Comparison of ENCODE assay signal across 8 mouse cellular contexts in genomic region chr6:119417354-119417753, GRCm38 (mm10). TPM values are rescaled to one million over a fixed set of nuclear protein-coding genes. Genes with fewer than 3 reads are reported as not detected.
DNase-seq lines count a peak whose midpoint lies in the region; ATAC-seq and TF ChIP-seq lines count a peak whose summit lies in the region.

Adipor2 (minus strand) TSS chr6:119417704.

- no peaks in the 10 kb centered on the region for H3K79me2 ChIP-seq in MEL (ENCODE audit: control insufficient read depth, insufficient read depth, low read length, poor library complexity)

- no peak for TF ChIP-seq POLR2A in MEL (IDR thresholded peaks at IDR 0.05; ENCODE audit: control insufficient read depth in 1 of 2, insufficient read depth in 1 of 2, low read depth in 1 of 2, low read length in 2 of 2, poor library complexity in 1 of 2)
- no peak; the same call in 1 of the 2 replicates for TF ChIP-seq POLR2A in small intestine, adult 2 months (IDR thresholded peaks at IDR 0.05; ENCODE audit: low read depth, low read length)

- H3K36me3 ChIP-seq in MEL (ENCODE audit: control insufficient read depth in 1 of 2, insufficient read depth in 2 of 2, low read length in 2 of 2) = peaks cover 0 to 4% of the 10 kb centered on the region in 2 experiments; a peak in 1 of 4 replicates
- H3K36me3 ChIP-seq in hindbrain, embryonic 14.5 days (replicated peaks; ENCODE audit: control insufficient read depth, insufficient read depth) = no peaks in the 10 kb centered on the region
- 0 out of 2 replicates have a peak, but pooled peaks cover 2% of the 10 kb centered on the region for H3K36me3 ChIP-seq in small intestine, adult 2 months (ENCODE audit: control insufficient read depth, insufficient read depth, low read length)

- H3K27ac ChIP-seq in MEL (ENCODE audit: control insufficient read depth, low read depth, low read length) = no peak within 1 kb of the TSS
- H3K27ac ChIP-seq in gastrocnemius, adult 2 months = peak within 1 kb of the TSS; percentile 80
- 0 out of 2 replicates have a peak within 1 kb of the TSS, but pooled peaks have one; percentile 38 for H3K27ac ChIP-seq in hindbrain, embryonic 14.5 days
- H3K27ac ChIP-seq in small intestine, adult 2 months (ENCODE audit: insufficient read depth, low read depth, low read length) = peak within 1 kb of the TSS; percentile 76

- TF ChIP-seq CTCF in MEL (IDR thresholded peaks at IDR 0.05 in 2 of 3, conservative IDR thresholded peaks at IDR 0.05 in 1 of 3; ENCODE audit: control insufficient read depth in 1 of 3, insufficient read depth in 1 of 3, low read depth in 2 of 3, low read length in 3 of 3, poor library complexity in 1 of 3, severe bottlenecking in 1 of 3) = no peak
- TF ChIP-seq CTCF in gastrocnemius, adult 2 months (IDR thresholded peaks at IDR 0.05) = no peak
- no peak for TF ChIP-seq CTCF in small intestine, adult 2 months (IDR thresholded peaks at IDR 0.05; ENCODE audit: extremely low read depth, insufficient read length, insufficient replicate concordance, low read depth, low read length)

- H3K4me3 ChIP-seq in MEL (ENCODE audit: control insufficient read depth in 1 of 2, insufficient read depth in 1 of 2, low read depth in 2 of 2, low read length in 2 of 2) = peak within 1 kb of the TSS; percentile 44 to 94
- peak within 1 kb of the TSS; percentile 77 for H3K4me3 ChIP-seq in gastrocnemius, adult 2 months
- H3K4me3 ChIP-seq in hindbrain, embryonic 14.5 days (replicated peaks; ENCODE audit: low read length) = no peak within 1 kb of the TSS
- H3K4me3 ChIP-seq in small intestine, adult 2 months (ENCODE audit: low read depth, low read length) = peak within 1 kb of the TSS; percentile 60

- TF ChIP-seq RAD21 in MEL (IDR thresholded peaks at IDR 0.05; ENCODE audit: low read depth, low read length) = no peak

- H3K4me2 ChIP-seq in hindbrain, embryonic 14.5 days (replicated peaks) = peak within 1 kb of the TSS; percentile 25

- H3K9me3 ChIP-seq in MEL (replicated peaks; ENCODE audit: insufficient read depth, low read length) = no peaks in the 10 kb centered on the region
- H3K9me3 ChIP-seq in hindbrain, embryonic 14.5 days (ENCODE audit: control insufficient read depth, low read length) = no peaks in the 10 kb centered on the region

- TF ChIP-seq EP300 in MEL (IDR thresholded peaks at IDR 0.05; ENCODE audit: low read depth in 1 of 2, low read length in 2 of 2) = no peak

- peaks cover 4 to 5% of the 10 kb centered on the region in 2 experiments; a peak in 2 of 4 replicates for H3K4me1 ChIP-seq in MEL (ENCODE audit: control insufficient read depth in 1 of 2, insufficient read depth in 2 of 2, low read length in 2 of 2)
- H3K4me1 ChIP-seq in hindbrain, embryonic 14.5 days (replicated peaks; ENCODE audit: control insufficient read depth, insufficient read depth, low read length) = 0 out of 2 replicates have a peak, but pooled peaks cover 5% of the 10 kb centered on the region
- H3K4me1 ChIP-seq in small intestine, adult 2 months (ENCODE audit: control insufficient read depth, insufficient read depth, insufficient read length, low read length) = peaks cover 37% of the 10 kb centered on the region

- no peaks in the 10 kb centered on the region; a peak in 1 of 4 replicates for H3K27me3 ChIP-seq in MEL (ENCODE audit: control insufficient read depth in 1 of 2, insufficient read depth in 2 of 2, low read length in 2 of 2)
- no peaks in the 10 kb centered on the region for H3K27me3 ChIP-seq in hindbrain, embryonic 14.5 days (ENCODE audit: control insufficient read depth, insufficient read depth, low read length)
- H3K27me3 ChIP-seq in small intestine, adult 2 months (ENCODE audit: control insufficient read depth, insufficient read depth, low read length) = no peaks in the 10 kb centered on the region

- intact Hi-C loops in gastrocnemius, adult 2 months (cut with DNase I) = no loop called here

- ATAC-seq in hindbrain, embryonic 14.5 days (ENCODE audit: low FRiP score) = no peak; the same call in 1 of the 2 replicates

- H3K9ac ChIP-seq in MEL (ENCODE audit: control insufficient read depth, low read depth, low read length, poor library complexity, severe bottlenecking) = peak within 1 kb of the TSS; percentile 42
- no peak within 1 kb of the TSS for H3K9ac ChIP-seq in hindbrain, embryonic 14.5 days

- 5% methylated on average over 12 of the region's 12 CpGs for WGBS in hindbrain, embryonic 14.5 days
- WGBS in small intestine, adult 2 months = 2% methylated on average over 12 of the region's 12 CpGs

- DNase-seq in MEL (ENCODE audit: low read depth, low spot score) = peak; percentile 83
- peak; percentile 52 for DNase-seq in c-Kit-negative CD71-positive TER-119-positive erythroid progenitor cells, embryonic 14.5 days (ENCODE audit: low read depth, low spot score)
- DNase-seq in gastrocnemius, adult 2 months = peak; percentile 84
- DNase-seq in hindbrain, embryonic 14.5 days (ENCODE audit: low spot score) = no peak
- DNase-seq in left cerebral cortex, adult 18-20 months (ENCODE audit: low spot score in 2 of 2) = peak; percentile 12 to 40
- DNase-seq in lung, postnatal 36 days = peak; percentile 93
- DNase-seq in right cerebral cortex, postnatal 36 days (ENCODE audit: low spot score in 2 of 2) = no peak

TF ChIP-seq in MEL, 35 proteins besides CTCF, POLR2A, EP300 and RAD21:
- no peak for TF ChIP-seq HCFC1 (IDR thresholded peaks at IDR 0.05; ENCODE audit: low read depth, low read length)
- peak; percentile 71 for TF ChIP-seq MAX (IDR thresholded peaks at IDR 0.05; ENCODE audit: low read length)
- TF ChIP-seq SIN3A (IDR thresholded peaks at IDR 0.05; ENCODE audit: low read length) = 0 out of 2 replicates have a peak, but pooled peaks have one; percentile 41
- 0 out of 2 replicates have a peak, but pooled peaks have one; percentile 29 for TF ChIP-seq MAZ (IDR thresholded peaks at IDR 0.05; ENCODE audit: low read depth, low read length)
- no peak for TF ChIP-seq MYB (IDR thresholded peaks at IDR 0.05; ENCODE audit: low read depth, low read length)
- TF ChIP-seq MXI1 (IDR thresholded peaks at IDR 0.05; ENCODE audit: low read depth, low read length) = peak; percentile 59; the same call in 1 of the 2 replicates
TF ChIP-seq in MEL: peak in this region for 4.

RNA-seq across cellular contexts. Expression of gene Adipor2, which starts in this region (rescaled TPM):
- 37.9 and 41.3 TPM in 2 replicates for total RNA-seq in MEL (2012; rRNA removed)
- polyA plus RNA-seq in MEL (2012; ENCODE audit: insufficient read depth in 1 of 2, insufficient read length in 2 of 2, low read depth in 1 of 2, low replicate concordance in 2 of 2, missing spikeins in 1 of 2) = 10 to 100 TPM in 1 of 2 experiments, not detected in 1; 37.6 TPM
- total RNA-seq in gastrocnemius, adult 2 months (2021) = 10 to 100 TPM; 87.7 to 94.8 TPM
- 27.3 and 27.8 TPM in 2 replicates for polyA plus RNA-seq in hindbrain, embryonic 14.5 days (2014; fragmentation: Nextera tagmentation; extraction: Ambion mirVana)
- 10 to 100 TPM; 39.3 to 40.0 TPM for total RNA-seq in left cerebral cortex, adult 18-20 months (2021)
- polyA plus RNA-seq in small intestine, adult 2 months (2012; rRNA removed) = 43.4 and 112 TPM in 2 replicates

Comparison
In these comparisons a context has a peak if more than half of its experiments do, and no peak if none do; other contexts are left out.
1. DNase-seq: peak in MEL (single experiment), c-Kit-negative CD71-positive TER-119-positive erythroid progenitor cells, embryonic 14.5 days (single experiment), gastrocnemius, adult 2 months (single experiment), left cerebral cortex, adult 18-20 months (2 of 2) and lung, postnatal 36 days (single experiment); none in hindbrain, embryonic 14.5 days (single experiment) and right cerebral cortex, postnatal 36 days (0 of 2).